Mouse (Mus musculus): ENCODE data around the gene Fuca1. TPM values are rescaled to one million over a fixed set of nuclear protein-coding genes. Genes with fewer than 3 reads are reported as not detected.

Fuca1 gene
- polyA plus RNA-seq (2012; rRNA removed) = 161 and 226 TPM in 2 replicates

GRCm38 (mm10) chr4:135920304-135921241 is at the start of gene Fuca1:
Gene Fuca1, plus strand, starts transcription at chr4:135920735.
- Histone ChIP-seq H3K27me3 (replicated peaks; ENCODE audit: control insufficient read depth, insufficient read depth, low read length) (no peaks in the 10 kb centered on the region), H3K27ac (ENCODE audit: insufficient read depth, low read depth, low read length) (peak within 1 kb of the TSS; percentile 75), H3K4me1 (ENCODE audit: control insufficient read depth, insufficient read depth, low read length) (peaks cover 2% of the 10 kb centered on the region; the same call in 1 of the 2 replicates), H3K4me3 (ENCODE audit: insufficient read depth, low read depth, low read length) (peak within 1 kb of the TSS; percentile 96), H3K36me3 (ENCODE audit: control insufficient read depth, insufficient read depth, low read length) (no peaks in the 10 kb centered on the region; the same call in 1 of the 2 replicates)
- WGBS = under 1% methylated on average over 60 of the region's 60 CpGs
- peak; percentile 62 for TF ChIP-seq CTCF (conservative IDR thresholded peaks at IDR 0.05; ENCODE audit: insufficient read depth, insufficient read length, low read depth, low read length)
- peak; percentile 42 for TF ChIP-seq POLR2A (IDR thresholded peaks at IDR 0.05; ENCODE audit: low read depth, low read length)
- DNase-seq = peak; percentile 98

- H3K27me3 ChIP-seq (replicated peaks; ENCODE audit: control insufficient read depth, insufficient read depth, low read length) = no peaks in the 10 kb centered on the region
- no peak for DNase-seq
- peaks cover 14% of the 10 kb centered on the region; the same call in 1 of the 2 replicates for H3K36me3 ChIP-seq (ENCODE audit: control insufficient read depth, insufficient read depth, low read length)
- peaks cover 31% of the 10 kb centered on the region for H3K4me1 ChIP-seq (ENCODE audit: control insufficient read depth, insufficient read depth, low read length)
- no peak for TF ChIP-seq CTCF (conservative IDR thresholded peaks at IDR 0.05; ENCODE audit: insufficient read depth, insufficient read length, low read depth, low read length)
- no peak for TF ChIP-seq POLR2A (IDR thresholded peaks at IDR 0.05; ENCODE audit: low read depth, low read length)
- H3K27ac ChIP-seq (ENCODE audit: insufficient read depth, low read depth, low read length) = no peak overlapping the region
- H3K4me3 ChIP-seq (ENCODE audit: insufficient read depth, low read depth, low read length) = no peak overlapping the region
- 9% methylated on average over 3 of the region's 3 CpGs for WGBS
These were observed 48.5 kb upstream of the Fuca1 start for GRCm38 (mm10) chr4:135872015-135872414.

GRCm38 (mm10) chr4:135872589-135873391 is 47.7 kb upstream of the Fuca1 start:
- Histone ChIP-seq H3K27ac (ENCODE audit: insufficient read depth, low read depth, low read length) (peak overlapping the region; percentile 98), H3K4me1 (ENCODE audit: control insufficient read depth, insufficient read depth, low read length) (peaks cover 32% of the 10 kb centered on the region), H3K27me3 (replicated peaks; ENCODE audit: control insufficient read depth, insufficient read depth, low read length) (no peaks in the 10 kb centered on the region), H3K4me3 (ENCODE audit: insufficient read depth, low read depth, low read length) (peak overlapping the region; percentile 67), H3K36me3 (ENCODE audit: control insufficient read depth, insufficient read depth, low read length) (peaks cover 14% of the 10 kb centered on the region; the same call in 1 of the 2 replicates)
- TF ChIP-seq CTCF (conservative IDR thresholded peaks at IDR 0.05; ENCODE audit: insufficient read depth, insufficient read length, low read depth, low read length) (no peak), POLR2A (IDR thresholded peaks at IDR 0.05; ENCODE audit: low read depth, low read length) (no peak)
- peak; percentile 33 for DNase-seq
- WGBS = 2% methylated on average over 17 of the region's 17 CpGs

GRCm38 (mm10) chr4:135873526-135874202 is 46.9 kb upstream of the Fuca1 start, which contains the start of gene Pnrc2:
Gene Pnrc2, minus strand, starts transcription at chr4:135873850.
- peak within 1 kb of the TSS; percentile 67 for H3K4me3 ChIP-seq (ENCODE audit: insufficient read depth, low read depth, low read length)
- no peaks in the 10 kb centered on the region for H3K27me3 ChIP-seq (replicated peaks; ENCODE audit: control insufficient read depth, insufficient read depth, low read length)
- peaks cover 32% of the 10 kb centered on the region for H3K4me1 ChIP-seq (ENCODE audit: control insufficient read depth, insufficient read depth, low read length)
- whole genome bisulfite sequencing = under 1% methylated on average over 59 of the region's 60 CpGs
- H3K27ac ChIP-seq (ENCODE audit: insufficient read depth, low read depth, low read length) = peak within 1 kb of the TSS; percentile 98
- peaks cover 14% of the 10 kb centered on the region; the same call in 1 of the 2 replicates for H3K36me3 ChIP-seq (ENCODE audit: control insufficient read depth, insufficient read depth, low read length)
- TF ChIP-seq CTCF (conservative IDR thresholded peaks at IDR 0.05; ENCODE audit: insufficient read depth, insufficient read length, low read depth, low read length) (no peak), POLR2A (IDR thresholded peaks at IDR 0.05; ENCODE audit: low read depth, low read length) (no peak)
- DNase-seq = peak; percentile 96

GRCm38 (mm10) chr4:135874564-135875535 is 45.7 kb upstream of the Fuca1 start:
- Histone ChIP-seq H3K4me1 (ENCODE audit: control insufficient read depth, insufficient read depth, low read length) (peaks cover 26% of the 10 kb centered on the region), H3K36me3 (ENCODE audit: control insufficient read depth, insufficient read depth, low read length) (peaks cover 11% of the 10 kb centered on the region; the same call in 1 of the 2 replicates), H3K27ac (ENCODE audit: insufficient read depth, low read depth, low read length) (peak overlapping the region; percentile 98), H3K27me3 (replicated peaks; ENCODE audit: control insufficient read depth, insufficient read depth, low read length) (no peaks in the 10 kb centered on the region), H3K4me3 (ENCODE audit: insufficient read depth, low read depth, low read length) (no peak overlapping the region)
- DNase-seq = no peak
- WGBS = 78% methylated on average over 10 of the region's 10 CpGs
- TF ChIP-seq POLR2A (IDR thresholded peaks at IDR 0.05; ENCODE audit: low read depth, low read length) (no peak), CTCF (conservative IDR thresholded peaks at IDR 0.05; ENCODE audit: insufficient read depth, insufficient read length, low read depth, low read length) (no peak)
